Mouse (Mus musculus): ENCODE measurements around the gene Naa80.
"Not testable (repeated sequence)": the region's sequence is repeated elsewhere in the genome, so short reads cannot be mapped to it uniquely, and the experiment has no call there.

DNA sequence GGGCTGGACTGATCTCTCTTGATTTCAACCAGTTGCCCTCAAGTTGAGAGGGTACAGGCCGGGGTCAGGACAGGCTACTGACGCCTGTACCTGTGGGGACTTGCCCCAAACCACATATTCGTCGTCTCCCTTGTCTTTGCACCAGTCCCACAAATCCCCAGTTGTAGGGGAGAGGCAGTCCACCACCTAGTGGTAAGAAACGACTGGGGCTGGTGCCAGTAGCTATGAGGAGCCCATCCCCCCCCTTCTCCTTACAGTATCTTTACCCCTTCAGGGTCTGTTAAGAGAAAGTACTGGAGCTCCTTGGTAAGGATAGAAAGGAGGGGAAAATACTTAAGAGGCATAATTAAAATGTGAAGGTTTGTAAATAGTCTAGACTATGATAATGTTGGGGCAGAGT lies 13.1 kb upstream of the Naa80 start:
- TF ChIP-seq CTCF (IDR thresholded peaks at IDR 0.05; ENCODE audit: extremely low read depth, insufficient read length, insufficient replicate concordance, low read depth, low read length); POLR2A (IDR thresholded peaks at IDR 0.05; ENCODE audit: low read depth, low read length): not testable (repeated sequence)

Data from small intestine, adult 2 months (tissue).